Mouse (Mus musculus) central nervous system, embryonic 18 days (tissue): Measurements from ENCODE around the gene Vmn2r105. TPM values are rescaled to one million over a fixed set of nuclear protein-coding genes. Genes with fewer than 3 reads are reported as not detected.

Experiments
- polyA plus RNA-seq: library from polyadenylated mRNA; depleted of rRNA; stranded (reverse); fragments of >200 nt; gene quantifications from 2 replicates; pipeline ENCODE4 v1.2.3, GENCODE M21; 2012; rRNA removed

Gene Vmn2r105
- not detected in 2 replicates for polyA plus RNA-seq

GRCm38 (mm10) chr17:20234952-20235351 is at the start of gene Vmn2r105:
Gene Vmn2r105, minus strand, starts transcription at chr17:20235052.

GRCm38 (mm10) chr17:20182997-20183396 is 51.9 kb downstream of the Vmn2r105 start, which contains the start of gene Fpr-rs6:
Gene Fpr-rs6, minus strand, starts transcription at chr17:20183097.

Other genes with a start within 250 kb of the Vmn2r105 start
- not detected in 2 replicates for gene Vmn2r104, start 186.7 kb downstream of the Vmn2r105 start, polyA plus RNA-seq
- not detected in 2 replicates for gene Fpr-rs7, start 120.8 kb downstream of the Vmn2r105 start, polyA plus RNA-seq
- gene Fpr-rs6, start 52.0 kb downstream of the Vmn2r105 start, polyA plus RNA-seq = not detected in 2 replicates
- not detected in 2 replicates for gene Vmn2r106, start 50.5 kb upstream of the Vmn2r105 start, polyA plus RNA-seq
- not detected in 2 replicates for gene Vmn2r107, start 110.2 kb upstream of the Vmn2r105 start, polyA plus RNA-seq
- gene Vmn1r224, start 179.1 kb upstream of the Vmn2r105 start, polyA plus RNA-seq = not detected in 2 replicates
- gene Vmn2r108, start 246.3 kb upstream of the Vmn2r105 start, polyA plus RNA-seq = not detected in 2 replicates